Mouse (Mus musculus) embryonic facial prominence, embryonic 11.5 days (tissue): ENCODE data around the gene Tdrd3. TPM values are rescaled to one million over a fixed set of nuclear protein-coding genes. Genes with fewer than 3 reads are reported as not detected.

ENCODE experiments used
- ATAC-seq: fragments of 200-750 bp; cut with Nextera tagmentation; replicated peaks from 2 replicates; pipeline ENCODE4 v1.8.0; 2017; ENCODE audit warnings: low read depth; ENCODE audit not compliant: insufficient number of reproducible peaks, low FRiP score, low TSS enrichment
- DNase-seq: peaks from one replicate; pipeline ENCODE4 v3.0.0-alpha.2; 2015; ENCODE audit warnings: low spot score
- H3K27ac ChIP-seq: fragments of 300-500 bp; sonication (generic); replicated peaks from 2 replicates; pipeline ENCODE4 v1.5.1; 2014; ENCODE audit warnings: mild to moderate bottlenecking, low read depth, low read length, control low read depth
- H3K27me3 ChIP-seq: fragments of 300-500 bp; sonication (generic); 2 replicates; pipeline ENCODE4 v1.6.1; 2014; ENCODE audit warnings: mild to moderate bottlenecking, low read length, moderate library complexity, mixed read lengths; ENCODE audit not compliant: control insufficient read depth, insufficient read depth
- H3K36me3 ChIP-seq: fragments of 300-500 bp; sonication (generic); replicated peaks from 2 replicates; pipeline ENCODE4 v1.6.1; 2014; ENCODE audit warnings: low read depth, mild to moderate bottlenecking, low read length, moderate library complexity, mixed read lengths; ENCODE audit not compliant: control insufficient read depth, insufficient read depth
- H3K4me1 ChIP-seq: fragments of 300-500 bp; sonication (generic); 2 replicates; pipeline ENCODE4 v1.6.1; 2014; ENCODE audit warnings: low read length, mixed read lengths; ENCODE audit not compliant: control insufficient read depth, insufficient read depth
- H3K4me2 ChIP-seq: fragments of 300-500 bp; sonication (generic); 2 replicates; pipeline ENCODE4 v1.6.1; 2014; ENCODE audit warnings: low read depth, mild to moderate bottlenecking, control low read depth, low read length, moderate library complexity
- H3K4me3 ChIP-seq: fragments of 300-500 bp; sonication (generic); 2 replicates; pipeline ENCODE4 v1.5.1; 2014; ENCODE audit warnings: low read depth, low read length, control low read depth
- H3K9ac ChIP-seq: fragments of 300-500 bp; sonication (generic); replicated peaks from 2 replicates; pipeline ENCODE4 v1.6.1; 2014; ENCODE audit warnings: mild to moderate bottlenecking, control low read depth, low read length
- H3K9me3 ChIP-seq: fragments of 300-500 bp; sonication (generic); replicated peaks from 2 replicates; pipeline ENCODE4 v1.6.1; 2016; ENCODE audit warnings: mild to moderate bottlenecking, low read length, inconsistent platforms, mixed read lengths; ENCODE audit not compliant: control insufficient read depth
- WGBS: fragments of 180-500 bp; shearing (Covaris S2); extraction: QIAGEN DNeasy Blood & Tissue Kit; methylation state at CpG from one replicate; pipeline ENCODE4 v1.1.7; 2014; 5-methylcytosine and 5-hydroxymethylcytosine counted together
- polyA plus RNA-seq: library from polyadenylated mRNA; unstranded; fragments of >200 nt; fragmentation: Nextera tagmentation; extraction: Ambion mirVana; gene quantifications from 2 replicates; pipeline ENCODE4 v1.2.1, GENCODE M21; 2014

The Tdrd3 gene
- polyA plus RNA-seq, 1 experiment from 2014 or later, result 50.7 TPM

GRCm38 (mm10) chr14:87478339-87478951 is 62.0 kb downstream of the Tdrd3 start:
- ATAC-seq (no peak), DNase-seq (no peak)
- no peak overlapping the region for H3K4me3 ChIP-seq
- H3K4me1 ChIP-seq, result no peaks in the 10 kb centered on the region
- 79% methylated on average over 2 of the region's 3 CpGs for WGBS
- no peaks in the 10 kb centered on the region for H3K36me3 ChIP-seq
- H3K9ac ChIP-seq, result no peak overlapping the region
- no peak overlapping the region for H3K4me2 ChIP-seq
- H3K27ac ChIP-seq, result no peak overlapping the region
- H3K27me3 ChIP-seq, result no peaks in the 10 kb centered on the region
- H3K9me3 ChIP-seq, result no peaks in the 10 kb centered on the region

- Histone ChIP-seq H3K36me3 (peaks cover 3% of the 10 kb centered on the region; the same call in 1 of the 2 replicates), H3K4me1 (no peaks in the 10 kb centered on the region)
Measured at GRCm38 (mm10) chr14:87485888-87486287, 69.4 kb downstream of the Tdrd3 start.

GRCm38 (mm10) chr14:87497955-87498594 is 81.6 kb downstream of the Tdrd3 start:
- 92% methylated on average over 11 of the region's 11 CpGs for WGBS
- no peaks in the 10 kb centered on the region for H3K36me3 ChIP-seq
- no peak for ATAC-seq

More at GRCm38 (mm10) chr14:87485888-87486287, 69.4 kb downstream of the Tdrd3 start:
- ATAC-seq, result no peak
- no peak overlapping the region for H3K27ac ChIP-seq
- DNase-seq, result no peak
- no peak overlapping the region for H3K9ac ChIP-seq
- 88% methylated on average over 3 of the region's 3 CpGs for WGBS
- H3K4me3 ChIP-seq, result no peak overlapping the region
- no peaks in the 10 kb centered on the region for H3K27me3 ChIP-seq
- H3K9me3 ChIP-seq, result no peaks in the 10 kb centered on the region
- H3K4me2 ChIP-seq, result no peak overlapping the region

DNA sequence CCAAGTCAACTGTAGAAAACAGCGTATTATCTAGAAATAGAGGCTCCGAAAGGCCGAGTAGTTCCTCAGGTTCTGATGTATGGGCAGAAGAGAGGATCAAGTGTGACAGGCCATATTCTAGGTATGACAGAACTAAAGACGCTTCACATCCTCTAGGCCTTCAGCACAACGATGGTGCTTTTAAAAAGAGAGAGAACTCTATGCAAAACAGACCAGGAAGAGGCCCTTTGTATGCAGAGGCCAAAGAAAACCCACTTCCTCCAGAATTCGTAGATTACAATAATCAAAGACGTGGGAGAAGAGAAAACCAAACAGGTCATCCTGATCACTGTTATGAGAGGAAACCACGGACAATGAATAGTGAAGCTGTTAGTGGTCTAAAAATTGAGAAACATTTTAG is 89.5 kb downstream of the Tdrd3 start:
- ATAC-seq, result no peak
- no peak for DNase-seq
- H3K27me3 ChIP-seq, result no peaks in the 10 kb centered on the region
- 92% methylated on average over 8 of the region's 8 CpGs for WGBS
- H3K4me2 ChIP-seq, result no peak overlapping the region
- no peak overlapping the region for H3K27ac ChIP-seq
- no peak overlapping the region for H3K9ac ChIP-seq
- peaks cover 2% of the 10 kb centered on the region; the same call in 1 of the 2 replicates for H3K36me3 ChIP-seq
- no peak overlapping the region for H3K4me3 ChIP-seq
- no peaks in the 10 kb centered on the region for H3K4me1 ChIP-seq
- no peaks in the 10 kb centered on the region for H3K9me3 ChIP-seq

More at GRCm38 (mm10) chr14:87497955-87498594, 81.6 kb downstream of the Tdrd3 start:
- Histone ChIP-seq H3K9ac (no peak overlapping the region), H3K27ac (no peak overlapping the region), H3K4me2 (no peak overlapping the region), H3K4me1 (no peaks in the 10 kb centered on the region), H3K4me3 (no peak overlapping the region), H3K9me3 (no peaks in the 10 kb centered on the region), H3K27me3 (no peaks in the 10 kb centered on the region)
- no peak for DNase-seq

DNA sequence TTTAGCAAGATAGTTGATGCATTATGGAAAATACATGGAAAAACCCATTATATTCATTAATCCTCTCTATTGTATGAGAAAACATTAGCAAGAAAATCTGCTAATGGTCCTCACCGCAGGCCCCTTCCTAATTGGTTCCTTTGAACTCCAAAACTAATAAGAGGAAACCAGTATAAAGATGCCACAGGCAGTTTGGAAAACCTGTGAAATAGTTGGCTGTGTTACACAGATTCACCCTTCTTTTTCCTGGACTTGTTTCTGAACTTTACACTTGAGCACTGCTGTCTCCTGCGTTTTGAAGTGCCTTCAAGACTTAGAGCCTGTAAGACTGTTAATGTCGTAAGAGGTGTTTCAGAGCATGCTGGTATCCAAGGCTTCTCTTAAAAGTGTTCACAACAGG is 98.8 kb downstream of the Tdrd3 start:
- H3K27ac ChIP-seq, result no peak overlapping the region
- H3K4me1 ChIP-seq, result no peaks in the 10 kb centered on the region
- WGBS, result 80% methylated on average over 3 of the region's 3 CpGs
- H3K27me3 ChIP-seq, result no peaks in the 10 kb centered on the region
- no peaks in the 10 kb centered on the region for H3K9me3 ChIP-seq
- ATAC-seq (no peak), DNase-seq (no peak)
- H3K4me3 ChIP-seq, result no peak overlapping the region
- no peak overlapping the region for H3K4me2 ChIP-seq
- H3K9ac ChIP-seq, result no peak overlapping the region
- H3K36me3 ChIP-seq, result no peaks in the 10 kb centered on the region; the same call in 1 of the 2 replicates

DNA sequence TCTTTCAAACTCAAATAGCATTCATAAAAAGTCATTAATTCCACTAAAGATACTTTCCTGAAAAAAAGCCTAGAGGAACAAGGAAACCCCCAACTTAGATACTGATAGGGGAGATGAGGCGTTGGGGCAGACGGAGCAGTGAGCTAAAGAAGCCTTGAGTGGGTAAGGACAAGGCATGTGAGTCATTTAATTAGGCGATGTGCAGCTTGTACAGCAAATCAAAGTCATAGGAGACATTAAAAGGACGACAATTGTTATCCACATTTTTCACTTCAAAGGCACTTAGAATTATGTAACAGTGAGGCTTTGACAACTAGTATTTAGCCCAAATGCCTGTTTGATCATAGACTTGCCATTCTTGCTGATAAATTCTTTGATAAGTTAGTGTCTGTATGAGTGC is 100.9 kb downstream of the Tdrd3 start:
- H3K27me3 ChIP-seq, result no peaks in the 10 kb centered on the region
- WGBS, result 80% methylated on average over 4 of the region's 4 CpGs
- H3K4me2 ChIP-seq, result no peak overlapping the region
- no peaks in the 10 kb centered on the region; the same call in 1 of the 2 replicates for H3K36me3 ChIP-seq
- DNase-seq, result no peak
- no peaks in the 10 kb centered on the region for H3K4me1 ChIP-seq
- no peak overlapping the region for H3K27ac ChIP-seq
- no peaks in the 10 kb centered on the region for H3K9me3 ChIP-seq
- no peak overlapping the region for H3K9ac ChIP-seq
- no peak overlapping the region for H3K4me3 ChIP-seq
- no peak for ATAC-seq

DNA sequence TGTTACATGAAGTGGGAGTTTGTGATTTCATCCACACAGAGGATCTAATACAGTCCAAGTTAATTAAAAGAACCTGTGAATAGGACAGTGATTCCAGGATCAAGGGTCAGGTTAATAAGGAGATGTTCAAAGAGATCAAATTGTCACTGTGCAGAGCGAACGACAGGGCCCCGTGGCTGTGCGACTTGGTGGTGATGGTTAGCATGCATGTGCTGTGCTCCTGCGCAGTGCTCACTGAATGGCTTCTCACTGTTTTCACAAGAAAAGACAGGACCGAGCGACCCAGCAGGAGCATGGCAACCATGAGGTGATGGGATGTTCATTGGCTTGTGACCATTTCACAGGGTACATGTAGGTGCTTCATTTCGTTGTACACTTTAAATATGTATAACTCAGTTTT is 115.4 kb downstream of the Tdrd3 start:
- DNase-seq, result no peak

DNA sequence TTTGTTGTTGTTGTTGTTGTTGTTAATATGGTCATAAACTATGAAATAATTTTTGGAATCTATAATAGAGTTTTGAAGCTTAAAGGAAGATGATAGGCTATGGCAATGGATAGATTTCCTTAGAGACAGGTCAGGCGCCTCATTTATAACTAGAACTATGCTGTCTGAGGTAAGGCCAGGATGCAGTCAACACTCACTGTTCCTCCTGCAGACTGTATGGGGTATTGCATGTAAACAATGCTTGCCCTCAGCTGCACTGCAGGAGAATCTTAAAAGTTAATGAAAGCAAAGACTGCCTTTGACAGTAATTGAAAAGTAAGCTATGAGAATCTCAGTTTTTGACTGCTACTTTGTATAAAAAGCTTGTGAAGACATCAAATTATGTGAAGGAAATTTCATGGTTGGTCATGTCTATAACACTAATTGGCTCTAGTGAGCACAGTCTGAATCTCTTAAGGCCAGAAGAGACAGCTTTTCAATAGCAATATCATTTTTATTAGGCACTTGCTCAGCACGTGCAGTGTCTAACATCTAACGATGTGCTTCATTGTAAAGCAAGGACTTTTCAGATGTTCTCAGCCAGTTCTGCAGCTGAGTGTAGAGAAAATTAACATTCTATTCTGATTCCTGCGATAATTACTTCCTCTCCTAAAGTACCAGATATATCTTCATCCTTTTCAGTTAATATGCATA is 120.8 kb downstream of the Tdrd3 start:
- H3K4me1 ChIP-seq, result no peaks in the 10 kb centered on the region
- no peaks in the 10 kb centered on the region for H3K36me3 ChIP-seq
- no peak overlapping the region for H3K4me2 ChIP-seq
- no peaks in the 10 kb centered on the region for H3K9me3 ChIP-seq
- no peak overlapping the region for H3K4me3 ChIP-seq
- H3K9ac ChIP-seq, result no peak overlapping the region
- ATAC-seq (no peak), DNase-seq (no peak)
- 87% methylated on average over 4 of the region's 4 CpGs for WGBS
- H3K27ac ChIP-seq, result no peak overlapping the region
- no peaks in the 10 kb centered on the region for H3K27me3 ChIP-seq

More for the DNA sequence above, 115.4 kb downstream of the Tdrd3 start:
- Histone ChIP-seq H3K36me3 (no peaks in the 10 kb centered on the region), H3K27ac (no peak overlapping the region), H3K4me3 (no peak overlapping the region), H3K9me3 (no peaks in the 10 kb centered on the region), H3K4me2 (no peak overlapping the region), H3K9ac (no peak overlapping the region), H3K27me3 (no peaks in the 10 kb centered on the region), H3K4me1 (no peaks in the 10 kb centered on the region)
- 85% methylated on average over 8 of the region's 8 CpGs for WGBS
- ATAC-seq, result no peak
